Mouse (Mus musculus) retina, adult 2 months (tissue): Measurements from ENCODE around the gene Slc16a10.

Experiments used
- DNase-seq: peaks from one replicate; pipeline ENCODE4 v3.0.0-alpha.2; 2012; ENCODE audit warnings: low read depth, low spot score

The Slc16a10 gene

DNA sequence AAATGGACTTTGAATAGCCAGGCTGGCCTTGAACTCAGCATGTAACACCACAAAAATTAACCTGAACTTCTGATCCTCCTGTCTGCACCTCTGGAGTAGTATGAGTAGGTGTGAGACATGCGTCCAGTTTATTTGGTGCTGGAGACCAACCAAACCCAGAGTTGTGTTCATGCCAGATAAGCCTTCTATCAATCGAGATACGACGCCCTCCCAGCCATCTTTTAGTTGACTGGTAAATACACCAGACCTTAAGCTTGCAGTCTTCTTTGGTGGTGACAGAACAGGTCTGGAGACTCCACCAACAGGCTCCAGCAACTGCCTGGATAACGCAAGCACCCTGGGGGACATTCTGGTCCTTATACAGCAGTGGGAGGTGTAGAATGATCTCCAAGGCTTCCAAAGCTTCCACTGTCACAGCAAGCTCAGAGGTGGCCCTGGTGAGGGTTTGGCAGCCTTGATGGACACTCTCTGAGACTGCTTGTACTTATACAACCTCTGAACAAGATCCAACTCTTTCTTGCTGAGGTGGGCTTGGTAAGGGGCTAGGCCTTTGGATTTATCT, 7.6 kb upstream of the Slc16a10 start:
- DNase-seq = no peak

DNA sequence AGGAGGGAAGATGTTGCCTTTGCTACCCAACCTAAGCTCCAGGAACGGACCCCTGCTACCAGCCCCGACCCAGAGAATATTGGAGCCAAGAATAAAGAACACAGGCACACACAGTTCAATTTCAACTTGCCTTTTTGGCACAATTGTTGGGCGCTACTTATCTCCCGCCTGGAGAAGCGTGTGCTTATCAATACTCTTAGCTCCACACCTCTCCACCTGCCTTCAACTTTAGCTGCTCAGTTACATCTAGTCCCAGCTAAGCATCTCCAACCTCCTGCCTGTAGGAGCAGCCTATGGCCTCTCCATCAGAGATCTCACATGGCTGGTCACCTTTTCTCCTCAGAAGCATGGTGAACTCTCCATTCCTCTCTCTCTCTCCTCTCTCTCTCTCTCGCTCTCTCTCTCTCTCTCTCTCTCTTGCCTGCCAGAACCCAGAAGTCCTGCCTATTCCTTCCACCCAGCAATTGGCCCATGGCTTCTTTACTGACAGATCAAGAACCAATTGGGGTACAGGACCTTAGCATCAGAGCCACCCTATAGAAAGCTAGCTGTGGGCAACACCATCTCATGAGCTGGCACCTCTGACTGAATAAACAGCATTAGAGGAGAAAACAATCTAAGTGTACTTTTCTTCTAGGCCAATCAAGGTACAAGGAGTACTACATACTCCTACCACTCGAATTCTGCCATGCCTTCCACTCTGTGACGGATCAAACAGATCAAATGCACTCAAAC, 5.4 kb upstream of the Slc16a10 start:
- DNase-seq = no peak

DNA sequence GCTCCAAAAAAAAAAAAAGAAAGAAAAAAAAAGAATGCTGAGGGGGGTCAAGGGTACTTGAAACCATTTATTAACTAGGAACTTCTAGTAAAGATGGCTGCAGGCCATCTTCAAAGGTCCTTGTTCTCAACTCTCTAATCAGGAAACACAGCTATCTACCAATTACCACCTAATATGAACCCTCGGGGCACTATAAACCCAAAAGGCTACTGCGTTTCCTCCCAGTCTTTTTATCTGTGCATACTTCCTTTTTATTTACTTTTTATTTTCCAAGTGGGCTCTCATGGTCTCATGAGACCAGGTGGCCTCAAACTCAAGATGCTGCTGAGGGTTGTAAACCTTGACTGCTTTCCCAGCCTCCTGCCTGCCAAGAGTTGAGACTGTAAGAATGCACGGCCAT, 4.4 kb upstream of the Slc16a10 start:
- no peak for DNase-seq

DNA sequence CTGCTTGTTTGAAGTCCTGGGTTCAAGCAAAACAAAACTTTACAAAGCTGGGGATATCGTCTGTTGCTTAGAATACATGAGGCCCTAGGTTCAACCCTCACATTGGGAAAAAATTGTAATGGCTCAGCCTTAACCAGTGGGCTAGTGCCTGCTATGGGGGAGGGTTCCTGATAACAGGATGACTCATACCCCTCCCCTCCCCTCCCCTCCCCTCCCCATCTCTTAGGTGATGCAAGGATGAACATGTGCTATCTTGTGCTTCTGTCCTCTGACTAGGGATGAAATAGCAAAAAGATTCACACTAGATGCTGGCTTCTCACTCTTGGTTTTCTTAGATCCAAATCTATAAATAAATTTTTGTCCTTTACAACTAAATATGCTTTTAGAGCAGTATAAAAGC, 2.8 kb upstream of the Slc16a10 start:
- no peak for DNase-seq

DNA sequence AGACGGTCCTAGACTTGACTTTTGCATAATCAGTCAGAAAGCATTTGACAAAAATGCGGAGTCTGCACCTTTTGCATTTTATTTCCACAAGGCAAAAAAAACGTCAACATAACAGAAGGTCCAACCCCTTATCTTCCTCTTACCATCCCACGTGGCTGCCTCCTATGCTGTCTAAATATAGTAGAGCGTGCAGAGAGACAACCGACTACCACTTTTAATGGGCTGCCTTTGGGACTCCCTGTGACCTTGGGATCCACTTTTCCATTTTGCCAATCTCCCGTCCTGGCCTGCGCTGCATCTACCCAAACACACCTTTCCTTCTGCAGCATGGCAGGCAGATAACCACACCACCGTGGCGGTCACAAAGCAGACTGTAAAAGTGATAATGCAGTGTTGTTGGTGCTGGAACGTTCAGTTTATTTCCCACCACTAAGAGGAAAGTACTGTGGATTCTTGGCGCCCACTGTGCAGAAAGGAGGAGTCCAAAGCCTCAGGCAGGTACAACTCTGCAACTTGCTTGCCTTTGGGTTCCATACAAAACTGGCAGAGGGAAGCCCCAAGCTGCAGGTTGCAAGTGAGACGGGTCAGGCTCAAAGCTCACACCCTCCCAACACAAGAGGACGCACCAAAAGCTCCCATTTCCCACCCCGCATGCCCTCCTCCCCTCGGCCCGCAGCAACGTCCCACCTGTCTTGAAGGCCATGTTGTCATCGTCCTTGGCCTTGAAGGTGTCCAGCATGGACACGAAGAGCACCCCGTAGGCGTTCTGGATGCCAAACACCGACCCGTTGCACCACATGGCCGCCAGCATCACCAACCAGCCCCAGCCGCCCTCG, 824 bp downstream of the Slc16a10 start:
- no peak for DNase-seq

DNA sequence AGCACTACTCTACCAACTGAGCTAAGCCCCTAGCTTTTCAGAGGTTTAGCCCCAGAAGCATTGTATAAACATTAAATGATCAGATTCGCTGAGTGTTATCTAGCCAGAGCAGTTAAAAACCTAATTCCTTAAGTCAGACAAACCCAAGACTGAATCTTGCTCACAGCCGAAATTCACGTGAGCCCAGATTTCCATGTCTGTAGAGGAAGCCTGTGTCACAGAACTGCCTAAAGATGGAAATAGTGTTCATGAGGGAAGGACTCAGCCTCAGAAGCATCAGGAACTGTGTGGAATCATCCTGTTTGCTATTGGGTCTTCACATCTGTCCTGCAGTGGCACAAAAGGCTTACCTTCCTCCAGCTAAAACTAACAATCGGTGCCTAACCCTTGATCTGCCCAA, 2.4 kb downstream of the Slc16a10 start:
- no peak for DNase-seq

DNA sequence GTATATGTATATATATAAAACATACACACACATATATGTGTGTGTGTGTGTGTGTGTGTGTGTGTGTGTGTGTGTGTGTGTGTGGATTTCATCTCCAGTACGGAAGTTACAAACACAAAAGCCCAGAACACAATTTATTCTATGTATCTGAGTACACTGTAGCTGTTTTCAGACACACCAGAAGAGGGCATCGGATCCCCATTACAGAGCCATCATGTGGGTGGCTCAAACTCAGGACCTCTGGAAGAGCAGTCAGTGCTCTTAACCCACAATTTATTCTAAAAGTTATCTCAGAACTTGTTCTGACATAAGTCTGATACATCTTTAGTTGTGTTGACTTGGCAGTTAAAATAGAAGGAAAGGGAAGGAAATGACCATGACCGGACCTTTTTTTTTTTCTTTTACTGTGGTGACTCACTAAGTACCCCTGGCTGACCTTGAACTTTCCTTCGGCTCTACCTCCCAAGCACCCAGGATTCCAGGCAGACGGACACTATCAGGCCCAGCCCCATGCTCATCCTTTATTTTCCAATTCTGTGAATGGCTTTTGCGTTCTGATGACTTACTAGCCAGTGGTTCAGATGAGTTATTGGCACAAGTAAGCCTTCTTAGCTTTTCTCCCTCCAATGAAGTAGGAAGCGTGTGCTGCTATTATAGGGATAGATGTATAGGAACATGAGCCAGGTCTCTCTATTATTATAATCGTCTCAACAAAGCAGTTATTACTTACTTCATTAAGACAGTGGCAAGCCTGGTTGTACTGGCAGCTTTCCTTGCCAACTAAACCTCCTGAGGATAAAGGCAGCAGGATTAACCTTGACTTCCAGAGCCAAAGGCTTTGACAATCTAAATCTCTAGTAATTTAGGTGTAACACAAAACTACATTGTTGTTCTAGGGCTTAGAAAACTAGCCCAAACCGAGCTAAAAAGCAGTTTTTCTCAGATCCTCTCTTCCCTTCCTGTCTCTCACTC, 6.0 kb downstream of the Slc16a10 start:
- DNase-seq = no peak

DNA sequence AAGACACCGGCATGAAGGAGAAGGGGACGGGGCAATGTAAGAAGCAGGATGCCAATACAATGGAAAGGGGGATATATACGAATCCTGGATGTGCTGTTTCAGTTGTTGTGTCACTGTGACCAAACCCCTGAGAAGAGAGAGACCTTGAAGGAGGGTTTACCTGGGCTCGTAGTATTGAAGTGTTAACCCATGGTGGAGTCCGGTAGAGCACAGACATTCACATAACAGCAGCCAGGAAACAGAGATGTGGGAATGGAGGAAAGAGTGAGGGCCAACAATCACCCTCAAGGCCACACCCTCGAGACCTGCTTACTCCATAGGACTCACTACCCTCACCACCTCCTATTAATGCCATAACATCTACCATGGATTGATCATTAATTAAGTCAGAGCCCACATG, 7.2 kb downstream of the Slc16a10 start:
- no peak for DNase-seq

DNA sequence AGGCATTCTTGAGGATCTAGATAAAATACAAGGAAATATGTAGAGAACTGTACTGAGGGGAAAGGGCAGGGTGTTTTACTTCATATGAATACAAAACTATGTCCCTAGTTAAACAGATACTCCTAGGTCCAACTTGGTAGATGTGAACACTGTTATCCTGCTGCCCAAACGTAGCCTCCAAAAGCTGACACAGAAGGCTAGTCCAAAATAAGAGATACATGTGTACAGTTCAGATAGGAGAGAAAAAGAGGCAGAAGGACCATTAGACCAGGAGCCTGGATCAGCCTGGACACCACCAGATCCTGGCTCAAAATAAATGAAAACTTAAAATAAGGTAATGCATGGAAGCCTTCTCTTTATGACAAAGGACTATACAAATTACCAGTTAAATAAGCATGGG, 8.4 kb downstream of the Slc16a10 start:
- DNase-seq = no peak

DNA sequence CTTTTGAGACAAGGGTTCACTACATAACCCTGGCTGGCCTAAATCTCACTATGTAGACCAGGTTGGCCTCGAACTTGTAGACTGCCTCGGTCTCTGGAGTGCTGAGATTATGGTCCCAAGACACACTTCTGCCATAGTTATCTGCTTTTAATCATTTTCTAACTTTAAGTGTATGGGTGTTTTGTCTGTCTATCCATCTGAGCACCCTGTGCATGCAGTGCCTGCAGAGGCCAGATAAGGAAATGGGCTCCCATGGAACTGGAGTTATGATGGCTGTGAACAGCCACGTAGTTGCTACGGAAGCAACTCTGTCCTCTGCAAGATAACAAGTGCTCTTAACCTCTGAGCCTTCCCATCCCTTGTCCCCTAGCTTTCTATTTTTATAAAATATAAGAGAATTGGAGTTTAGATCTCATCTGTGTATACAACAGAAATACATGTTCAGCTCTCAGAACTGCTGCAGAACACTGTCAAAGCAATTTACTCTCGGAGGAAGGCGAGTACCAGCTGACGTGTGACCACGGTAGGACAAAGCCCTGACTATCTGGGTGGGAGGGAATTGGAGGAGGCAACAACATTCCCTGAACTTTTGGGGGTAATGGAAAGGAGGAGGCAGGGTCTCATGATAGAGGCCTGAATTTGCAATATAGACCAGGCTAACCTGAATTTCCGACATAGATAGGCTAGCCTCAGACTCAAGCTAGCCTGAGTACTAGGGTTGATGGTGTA, 10.2 kb downstream of the Slc16a10 start:
- no peak for DNase-seq

DNA sequence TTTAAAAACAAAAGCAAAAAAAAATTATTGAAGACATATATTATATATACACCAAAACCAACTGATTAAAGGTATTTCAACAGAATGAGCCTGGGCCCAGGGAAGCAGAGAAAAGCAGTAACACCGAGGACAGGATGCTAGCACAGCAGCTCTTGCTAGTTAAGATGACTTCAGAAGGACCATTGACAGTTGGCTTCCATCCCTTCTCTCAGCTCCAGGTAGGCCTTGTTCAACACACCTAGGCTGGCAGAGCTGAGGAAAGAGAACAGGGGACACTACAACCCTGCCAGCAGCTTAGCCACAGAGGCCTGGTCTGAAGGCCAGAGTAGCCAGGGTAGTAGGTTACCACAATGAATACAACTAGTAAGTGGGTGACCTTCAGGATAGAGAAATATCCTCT, 11.9 kb downstream of the Slc16a10 start:
- no peak for DNase-seq

DNA sequence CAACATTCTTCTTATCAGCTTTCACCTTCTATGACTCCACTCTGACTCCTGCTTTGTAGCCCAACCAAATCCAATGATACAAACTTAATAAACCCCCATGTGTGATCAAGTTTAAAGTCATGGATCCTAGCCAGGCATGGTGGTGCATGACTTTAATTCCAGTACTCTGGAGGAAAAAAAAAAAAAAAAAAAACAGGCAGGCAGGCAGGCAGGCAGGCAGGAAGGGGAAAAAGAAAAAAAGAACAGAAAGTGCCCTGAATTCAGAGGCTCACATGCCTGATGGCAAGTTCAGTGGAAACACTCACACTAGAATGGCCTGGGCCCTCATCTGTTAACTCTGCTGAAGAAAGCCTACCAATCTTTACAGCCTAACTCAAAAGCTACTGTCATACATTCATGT, 12.9 kb downstream of the Slc16a10 start:
- DNase-seq = no peak

DNA sequence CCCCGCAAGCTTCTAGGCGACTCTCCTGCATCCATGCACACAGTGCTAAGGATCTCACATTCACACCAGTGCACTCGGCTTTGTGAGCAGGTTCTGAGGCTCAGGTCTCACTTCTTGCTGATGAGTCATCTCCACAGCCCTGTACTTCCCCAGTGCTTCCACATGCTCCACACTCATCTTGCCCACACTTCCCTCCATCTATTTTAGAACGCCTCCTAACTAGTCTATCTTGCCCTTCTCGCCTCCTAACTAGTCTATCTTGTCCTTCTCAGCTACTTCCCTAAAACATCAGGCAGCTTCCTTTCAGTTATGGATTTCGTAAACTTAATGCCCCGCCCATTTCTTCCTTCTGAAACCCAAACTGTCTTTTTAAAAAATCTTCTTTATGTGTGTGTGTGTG, 13.6 kb downstream of the Slc16a10 start:
- no peak for DNase-seq

DNA sequence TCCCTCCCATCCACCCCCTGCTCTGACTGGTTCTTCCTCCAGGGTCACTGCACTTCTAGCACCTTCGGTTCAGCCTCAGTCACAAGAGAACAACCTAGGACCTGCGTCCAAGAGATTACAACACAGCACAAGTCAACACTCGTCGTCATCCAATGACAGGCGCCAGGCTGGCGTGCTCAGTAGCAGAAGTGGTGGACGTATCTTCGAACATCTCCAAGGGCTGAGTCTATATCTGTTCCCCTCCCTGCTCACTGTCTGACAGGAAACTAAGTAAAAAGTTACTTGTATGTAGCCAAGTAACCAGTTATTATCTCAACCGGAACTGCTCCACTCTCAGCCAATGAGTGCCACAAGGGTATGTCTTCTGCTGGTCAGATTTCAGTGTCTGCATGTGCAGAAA, 16.9 kb downstream of the Slc16a10 start:
- DNase-seq = no peak

DNA sequence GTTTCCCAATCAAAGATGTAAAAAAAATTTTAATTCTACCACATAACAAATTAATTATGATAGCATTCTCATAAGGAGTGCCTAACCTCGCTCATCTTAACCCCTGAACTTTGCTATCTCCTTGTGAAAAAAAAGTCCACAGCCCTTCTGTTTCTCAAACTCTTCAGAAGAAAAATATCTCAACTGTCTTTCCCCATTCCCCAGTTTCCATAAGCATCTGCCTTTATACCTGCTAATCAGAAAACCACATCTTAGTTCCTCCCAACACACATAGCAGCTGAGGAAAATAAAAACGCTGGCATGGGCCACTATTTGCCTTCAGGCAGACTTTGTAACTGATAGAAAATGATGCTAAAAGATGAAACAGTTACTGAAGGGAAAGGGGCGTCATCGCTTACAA, 17.5 kb downstream of the Slc16a10 start:
- no peak for DNase-seq

DNA sequence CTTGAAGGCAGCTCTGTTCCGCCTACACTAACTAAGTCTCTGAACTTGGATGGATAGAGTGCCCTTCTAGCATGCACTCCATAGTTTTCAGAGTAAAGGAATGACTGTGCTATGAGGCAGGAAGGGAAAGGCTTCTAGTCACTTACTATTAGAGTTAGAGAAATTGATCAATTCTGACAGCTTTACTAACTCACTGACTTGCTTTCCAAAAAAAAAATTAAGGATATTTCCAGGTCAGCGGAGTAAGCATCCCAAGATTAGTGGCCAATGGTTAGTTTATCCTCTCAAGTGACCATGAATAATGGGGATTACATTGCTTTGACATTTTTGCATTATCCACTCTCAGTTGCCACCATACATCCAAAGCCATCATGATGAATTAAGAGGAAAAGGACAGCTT, 18.0 kb downstream of the Slc16a10 start:
- DNase-seq = no peak

DNA sequence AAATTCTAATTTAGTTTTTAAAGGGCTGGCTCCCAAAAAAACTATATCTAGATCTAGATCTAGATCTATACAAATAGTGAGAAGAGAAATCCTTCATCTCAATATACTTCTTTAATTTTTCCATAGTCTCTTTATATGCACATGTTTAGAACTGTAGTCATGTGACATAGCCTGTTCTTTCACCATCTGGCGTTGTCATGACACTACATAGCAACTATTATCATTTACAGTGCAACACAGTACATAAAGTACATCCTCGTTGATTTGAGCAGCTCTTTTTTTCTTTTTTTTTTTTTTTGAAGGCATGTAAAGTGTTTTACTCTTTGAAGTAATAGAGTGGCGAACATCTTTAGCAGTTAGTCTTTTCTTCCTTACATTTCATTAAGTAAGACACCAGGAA, 22.6 kb downstream of the Slc16a10 start:
- no peak for DNase-seq

DNA sequence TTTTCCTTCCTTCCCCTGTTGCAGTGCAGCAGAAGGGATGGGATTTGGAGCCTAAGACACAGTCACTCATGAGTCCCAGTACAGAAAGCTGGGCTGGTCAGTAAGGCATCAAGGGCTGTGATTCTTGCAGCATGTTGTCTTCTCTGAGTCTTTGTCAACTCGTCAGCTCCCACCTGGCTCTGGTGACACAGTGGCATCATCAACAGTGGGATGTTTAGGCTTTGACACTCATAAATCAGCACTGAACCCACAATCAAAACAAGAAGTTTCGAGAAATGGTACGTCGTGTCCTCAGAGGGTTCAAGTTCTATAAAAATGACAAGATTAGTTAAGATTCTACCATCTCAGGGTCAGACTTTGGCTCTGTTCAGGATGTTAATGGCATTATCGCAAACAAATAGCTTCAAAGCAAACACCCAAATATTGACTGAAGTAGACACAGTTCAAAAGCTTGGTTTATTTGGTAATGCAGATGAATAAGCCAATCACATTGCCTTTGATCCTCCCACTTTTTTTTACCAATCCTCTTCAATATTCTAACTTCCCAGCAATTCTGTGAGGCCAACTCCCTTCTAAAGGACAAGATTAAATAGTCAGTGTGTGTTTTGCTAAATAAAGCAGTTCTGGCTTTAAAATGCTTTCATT, 23.2 kb downstream of the Slc16a10 start:
- DNase-seq = no peak

DNA sequence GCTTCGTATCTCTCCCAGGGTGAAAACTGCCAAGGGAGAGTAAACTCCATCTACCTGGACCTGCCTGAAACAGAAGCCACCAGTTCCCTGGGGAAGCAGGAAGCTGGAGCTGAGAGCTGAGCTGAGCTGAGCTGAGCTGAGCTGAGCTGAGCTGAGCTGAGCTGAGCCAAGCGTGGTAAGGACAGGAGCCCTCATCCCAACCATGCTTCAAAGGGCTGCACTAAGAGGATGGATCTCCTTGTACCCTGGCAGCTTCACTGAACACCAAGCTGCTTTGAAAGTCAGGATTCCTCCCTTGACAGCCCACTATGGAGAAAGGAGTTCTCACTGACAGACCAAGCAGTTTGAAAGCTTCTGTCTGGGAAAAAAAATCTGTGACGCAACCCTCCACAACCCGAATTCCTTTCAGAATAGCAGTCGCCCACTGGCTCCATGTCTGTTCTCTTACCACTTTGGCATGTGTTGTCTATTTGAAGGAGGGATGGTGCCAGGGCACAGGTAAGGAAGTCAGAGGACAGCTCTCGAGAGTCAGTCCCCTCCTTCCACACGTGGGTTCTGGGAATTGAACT, 28.5 kb downstream of the Slc16a10 start:
- DNase-seq = no peak

DNA sequence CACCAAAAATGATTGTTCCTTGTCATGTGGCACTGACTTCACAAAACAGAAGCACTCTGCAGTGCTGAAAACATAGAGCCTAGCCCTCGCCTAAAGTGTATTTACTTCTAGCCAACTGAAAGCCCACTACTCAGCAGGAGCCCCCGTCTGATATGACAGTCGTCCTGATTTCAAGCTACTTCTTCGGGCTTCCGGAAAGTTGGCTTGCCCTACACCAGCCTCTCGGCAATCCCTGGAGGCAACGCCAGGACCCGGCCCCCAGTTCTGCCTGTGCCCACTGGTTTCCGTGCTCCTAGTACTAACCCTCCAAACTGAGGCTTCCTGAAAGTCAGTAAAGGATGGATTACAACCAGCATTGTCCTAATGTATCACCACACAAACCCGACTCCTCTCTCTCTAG, 29.8 kb downstream of the Slc16a10 start:
- no peak for DNase-seq
